Comparison of ENCODE assay signal across 10 mouse cellular contexts in genomic region chr8:123444131-123444530, GRCm38 (mm10). TPM values are rescaled to one million over a fixed set of nuclear protein-coding genes. Genes with fewer than 3 reads are reported as not detected.
DNase-seq lines count a peak whose midpoint lies in the region; ATAC-seq and TF ChIP-seq lines count a peak whose summit lies in the region.
"Had no signal": no experiment of that assay in that cellular context is flagged by ENCODE, and none has a peak within 500 bp of the region (broad histone marks: within the 10 kb centered on the region; RNA-seq: fewer than 3 reads in every experiment).

No protein-coding gene starts in this region.

- no peaks in the 10 kb centered on the region for H3K36me3 ChIP-seq in kidney, embryonic 16.5 days (ENCODE audit: insufficient read depth, low read length)
- H3K36me3 ChIP-seq in embryonic facial prominence, embryonic 12.5 days: peaks cover 20% of the 10 kb centered on the region; the same call in 1 of the 2 replicates
- H3K36me3 ChIP-seq in intestine, postnatal 0 days (ENCODE audit: control insufficient read depth, insufficient read depth): no peaks in the 10 kb centered on the region
- H3K36me3 ChIP-seq in midbrain, postnatal 0 days (ENCODE audit: insufficient read depth, low read length): peaks cover 3% of the 10 kb centered on the region; the same call in 1 of the 2 replicates

- H3K4me1 ChIP-seq in kidney, embryonic 16.5 days (ENCODE audit: insufficient read depth, low read length): peaks cover 8% of the 10 kb centered on the region; the same call in 1 of the 2 replicates
- peaks cover 9% of the 10 kb centered on the region for H3K4me1 ChIP-seq in embryonic facial prominence, embryonic 12.5 days
- H3K4me1 ChIP-seq in intestine, postnatal 0 days (replicated peaks; ENCODE audit: control insufficient read depth, insufficient read depth, low read length): no peaks in the 10 kb centered on the region
- peaks cover 2% of the 10 kb centered on the region; the same call in 1 of the 2 replicates for H3K4me1 ChIP-seq in midbrain, postnatal 0 days (ENCODE audit: insufficient read depth, low read length)

- H3K4me2 ChIP-seq in kidney, embryonic 16.5 days (replicated peaks; ENCODE audit: low read depth, low read length): peak overlapping the region; percentile 56; the same call in 1 of the 2 replicates
- peak overlapping the region; percentile 73 for H3K4me2 ChIP-seq in embryonic facial prominence, embryonic 12.5 days (replicated peaks)
- H3K4me2 ChIP-seq in intestine, postnatal 0 days (replicated peaks; ENCODE audit: low read depth): peak overlapping the region; percentile 73; the same call in 1 of the 2 replicates
- peak overlapping the region; percentile 67 for H3K4me2 ChIP-seq in midbrain, postnatal 0 days (ENCODE audit: low read depth, low read length, poor library complexity, severe bottlenecking)

- H3K9me3 ChIP-seq in kidney, embryonic 16.5 days (ENCODE audit: low read length): no peaks in the 10 kb centered on the region
- H3K9me3 ChIP-seq in embryonic facial prominence, embryonic 12.5 days: no peaks in the 10 kb centered on the region
- H3K9me3 ChIP-seq in intestine, postnatal 0 days (ENCODE audit: control insufficient read depth): no peaks in the 10 kb centered on the region
- H3K9me3 ChIP-seq in midbrain, postnatal 0 days (ENCODE audit: low read length): no peaks in the 10 kb centered on the region

- ATAC-seq in kidney, embryonic 16.5 days (ENCODE audit: low FRiP score, low TSS enrichment): no peak
- ATAC-seq in embryonic facial prominence, embryonic 12.5 days (ENCODE audit: insufficient number of reproducible peaks, insufficient read depth, low FRiP score, low TSS enrichment): no peak
- ATAC-seq in intestine, postnatal 0 days: no peak
- ATAC-seq in midbrain, postnatal 0 days (ENCODE audit: low FRiP score): no peak

- TF ChIP-seq CTCF in intestine, postnatal 0 days (IDR thresholded peaks at IDR 0.05; ENCODE audit: low read depth): no peak
- no peak for TF ChIP-seq CTCF in midbrain, postnatal 0 days (IDR thresholded peaks at IDR 0.05)

- no peak for DNase-seq in kidney, adult 11 months
- DNase-seq in midbrain, postnatal 0 days (ENCODE audit: low spot score): no peak
- no peak for DNase-seq in natural killer cell, adult 2 months (ENCODE audit: low spot score in 2 of 2)
- DNase-seq in right cerebral cortex, adult 18-20 months: no peak
- no peak for DNase-seq in heart, adult 18-20 months
- DNase-seq: cerebellum, postnatal 36 days; heart, postnatal 36 days had no signal

- no peak overlapping the region; the same call in 1 of the 2 replicates for H3K27ac ChIP-seq in kidney, embryonic 16.5 days (ENCODE audit: low read length)
- H3K27ac ChIP-seq in embryonic facial prominence, embryonic 12.5 days: no peak overlapping the region
- no peak overlapping the region for H3K27ac ChIP-seq in intestine, postnatal 0 days (ENCODE audit: low read depth, low read length)
- 0 out of 2 replicates have a peak overlapping the region, but pooled peaks have one; percentile 90 for H3K27ac ChIP-seq in midbrain, postnatal 0 days (ENCODE audit: low read depth, low read length)

- WGBS in kidney, embryonic 16.5 days: 83% methylated on average over 6 of the region's 6 CpGs
- WGBS in embryonic facial prominence, embryonic 12.5 days: 76% methylated on average over 6 of the region's 6 CpGs
- WGBS in intestine, postnatal 0 days: 76% methylated on average over 6 of the region's 6 CpGs
- 88% methylated on average over 6 of the region's 6 CpGs for WGBS in midbrain, postnatal 0 days

- H3K4me3 ChIP-seq in kidney, embryonic 16.5 days (ENCODE audit: low read length): no peak overlapping the region
- H3K4me3 ChIP-seq in embryonic facial prominence, embryonic 12.5 days: 0 out of 2 replicates have a peak overlapping the region, but pooled peaks have one; percentile 66
- H3K4me3 ChIP-seq in intestine, postnatal 0 days (ENCODE audit: low read depth, low read length): no peak overlapping the region
- peak overlapping the region; percentile 70 for H3K4me3 ChIP-seq in midbrain, postnatal 0 days (ENCODE audit: low read depth, low read length)

- H3K27me3 ChIP-seq in kidney, embryonic 16.5 days (ENCODE audit: insufficient read depth, low read length): no peaks in the 10 kb centered on the region
- H3K27me3 ChIP-seq in embryonic facial prominence, embryonic 12.5 days: no peaks in the 10 kb centered on the region
- H3K27me3 ChIP-seq in intestine, postnatal 0 days (replicated peaks; ENCODE audit: control insufficient read depth, insufficient read depth, low read length): no peaks in the 10 kb centered on the region
- H3K27me3 ChIP-seq in midbrain, postnatal 0 days (ENCODE audit: insufficient read depth, low read length): no peaks in the 10 kb centered on the region

- peak overlapping the region; percentile 81 for H3K9ac ChIP-seq in kidney, embryonic 16.5 days (replicated peaks; ENCODE audit: low read length)
- H3K9ac ChIP-seq in embryonic facial prominence, embryonic 12.5 days: no peak overlapping the region
- H3K9ac ChIP-seq in intestine, postnatal 0 days (ENCODE audit: low read depth, low read length): no peak overlapping the region
- H3K9ac ChIP-seq in midbrain, postnatal 0 days (replicated peaks; ENCODE audit: low read length, poor library complexity, severe bottlenecking): no peak overlapping the region

RNA-seq across cellular contexts. Expression of gene Def8, which starts 20.8 kb away (rescaled TPM):
- polyA plus RNA-seq in kidney, embryonic 16.5 days (2015; fragmentation: Nextera tagmentation; extraction: Ambion mirVana): 43.7 and 44.4 TPM in 2 replicates
- polyA plus RNA-seq in embryonic facial prominence, embryonic 12.5 days (2016; fragmentation: Nextera tagmentation; extraction: Ambion mirVana): 42.2 and 42.7 TPM in 2 replicates
- 16.6 and 18.4 TPM in 2 replicates for polyA plus RNA-seq in intestine, postnatal 0 days (2015; fragmentation: Nextera tagmentation; extraction: Ambion mirVana)
- 47.6 and 49.4 TPM in 2 replicates for total RNA-seq in midbrain, postnatal 0 days (2014; rRNA removed)
- polyA plus RNA-seq in midbrain, postnatal 0 days (2015; fragmentation: Nextera tagmentation; extraction: Ambion mirVana): 36.4 and 39.4 TPM in 2 replicates
- total RNA-seq in heart, adult 18-20 months (2021): 10 to 100 TPM; 64.5 to 64.6 TPM

RNA-seq across cellular contexts. Expression of gene Tubb3, which starts 32.9 kb away (rescaled TPM):
- 4.8 and 11.2 TPM in 2 replicates for polyA plus RNA-seq in kidney, embryonic 16.5 days (2015; fragmentation: Nextera tagmentation; extraction: Ambion mirVana)
- polyA plus RNA-seq in embryonic facial prominence, embryonic 12.5 days (2016; fragmentation: Nextera tagmentation; extraction: Ambion mirVana): 147 and 201 TPM in 2 replicates
- 22.5 and 23.9 TPM in 2 replicates for polyA plus RNA-seq in intestine, postnatal 0 days (2015; fragmentation: Nextera tagmentation; extraction: Ambion mirVana)
- 3,827 and 3,963 TPM in 2 replicates for total RNA-seq in midbrain, postnatal 0 days (2014; rRNA removed)
- polyA plus RNA-seq in midbrain, postnatal 0 days (2015; fragmentation: Nextera tagmentation; extraction: Ambion mirVana): 1,921 and 2,058 TPM in 2 replicates
- under 1 TPM; 0.22 to 0.26 TPM for total RNA-seq in heart, adult 18-20 months (2021)

RNA-seq across cellular contexts. Expression of gene Afg3l1, which starts 33.6 kb away (rescaled TPM):
- 59.4 and 65.9 TPM in 2 replicates for polyA plus RNA-seq in kidney, embryonic 16.5 days (2015; fragmentation: Nextera tagmentation; extraction: Ambion mirVana)
- 62.1 and 66.6 TPM in 2 replicates for polyA plus RNA-seq in embryonic facial prominence, embryonic 12.5 days (2016; fragmentation: Nextera tagmentation; extraction: Ambion mirVana)
- polyA plus RNA-seq in intestine, postnatal 0 days (2015; fragmentation: Nextera tagmentation; extraction: Ambion mirVana): 30.8 and 34.7 TPM in 2 replicates
- total RNA-seq in midbrain, postnatal 0 days (2014; rRNA removed): 15.0 and 22.1 TPM in 2 replicates
- polyA plus RNA-seq in midbrain, postnatal 0 days (2015; fragmentation: Nextera tagmentation; extraction: Ambion mirVana): 40.8 and 43.5 TPM in 2 replicates
- total RNA-seq in heart, adult 18-20 months (2021): 10 to 100 TPM; 72.1 to 72.9 TPM

RNA-seq across cellular contexts. Expression of gene Mc1r, which starts 37.2 kb away (rescaled TPM):
- polyA plus RNA-seq in kidney, embryonic 16.5 days (2015; fragmentation: Nextera tagmentation; extraction: Ambion mirVana): not detected in 2 replicates
- polyA plus RNA-seq in embryonic facial prominence, embryonic 12.5 days (2016; fragmentation: Nextera tagmentation; extraction: Ambion mirVana): 0.15 and 0.17 TPM in 2 replicates
- polyA plus RNA-seq in intestine, postnatal 0 days (2015; fragmentation: Nextera tagmentation; extraction: Ambion mirVana): not detected in 2 replicates
- 0.22 TPM in 1 of 2 replicates, not detected in the other for total RNA-seq in midbrain, postnatal 0 days (2014; rRNA removed)
- polyA plus RNA-seq in midbrain, postnatal 0 days (2015; fragmentation: Nextera tagmentation; extraction: Ambion mirVana): 0.09 TPM in 1 of 2 replicates, not detected in the other
- total RNA-seq in heart, adult 18-20 months (2021): not detected
- total RNA-seq: heart, postnatal 36 days had no signal

Comparison
In these comparisons a context has a peak if more than half of its experiments do, and no peak if none do; other contexts are left out.
1. H3K4me3 ChIP-seq: peak in embryonic facial prominence, embryonic 12.5 days (single experiment) and midbrain, postnatal 0 days (single experiment); none in kidney, embryonic 16.5 days (single experiment) and intestine, postnatal 0 days (single experiment).
2. Peak in every context shown above with its lines, with median percentiles within 50 percentile points of each other: H3K4me2 ChIP-seq.